Mouse (Mus musculus): Measurements from ENCODE around the gene Crls1.

DNA sequence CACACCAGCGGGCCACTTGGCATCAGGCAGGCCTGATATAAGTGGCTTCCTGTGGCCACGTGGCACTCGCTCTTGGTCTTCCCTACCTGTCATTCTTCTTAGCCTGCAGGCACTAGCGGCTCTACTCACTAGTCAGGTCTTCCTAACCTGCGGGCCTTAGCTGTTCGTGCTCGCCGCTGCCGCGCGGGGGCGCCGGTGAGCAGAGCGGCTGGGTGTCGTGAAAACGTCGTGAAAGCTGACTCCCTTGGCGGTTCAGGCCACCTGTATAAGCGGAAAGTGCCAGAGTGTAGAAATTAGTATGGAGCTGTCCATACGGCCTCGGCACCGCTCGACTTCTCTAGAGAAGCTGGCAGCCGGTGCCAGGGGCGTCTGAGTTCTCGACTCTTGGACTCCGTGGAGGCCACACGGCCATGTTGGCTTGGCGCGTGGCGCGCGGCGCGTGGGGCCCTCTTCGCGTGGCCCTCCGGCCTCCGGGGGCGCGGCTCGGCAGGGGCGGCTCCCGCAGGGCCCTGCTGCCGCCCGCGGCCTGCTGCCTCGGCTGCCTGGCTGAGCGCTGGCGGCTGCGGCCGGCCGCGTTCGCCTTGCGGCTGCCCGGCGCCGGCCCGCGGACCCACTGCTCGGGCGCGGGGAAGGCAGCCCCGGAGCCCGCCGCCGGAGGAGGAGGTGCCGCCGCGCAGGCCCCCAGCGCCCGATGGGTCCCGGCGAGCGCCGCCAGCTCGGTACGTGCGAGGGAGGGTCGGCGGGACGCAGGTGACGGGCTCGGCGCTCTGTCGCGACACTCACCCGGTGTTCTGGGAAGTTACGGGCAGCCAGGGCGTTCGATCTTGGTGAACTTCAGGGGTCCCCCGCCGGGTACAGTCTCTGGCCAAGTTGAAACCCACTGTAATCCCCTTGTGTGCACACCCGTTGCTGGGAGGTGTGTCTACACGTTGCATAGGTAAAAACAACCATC, at the start of gene Crls1:
- TF ChIP-seq MAFK (IDR thresholded peaks at IDR 0.05; ENCODE audit: borderline replicate concordance, low read depth, low read length), result no peak
- TF ChIP-seq CTCF (IDR thresholded peaks at IDR 0.05 in 2 of 3, conservative IDR thresholded peaks at IDR 0.05 in 1 of 3; ENCODE audit: control insufficient read depth in 1 of 3, insufficient read depth in 1 of 3, low read depth in 2 of 3, low read length in 3 of 3, poor library complexity in 1 of 3, severe bottlenecking in 1 of 3), result peak; percentile 92 to 97 (median 92)

Data from MEL (cell line).